Mouse (Mus musculus): ENCODE data around the gene Mark4. TPM values are rescaled to one million over a fixed set of nuclear protein-coding genes. Genes with fewer than 3 reads are reported as not detected.

Gene Mark4
- polyA plus RNA-seq, 1 experiment from 2014 or later, result 5.2 TPM

GRCm38 (mm10) chr7:19462884-19463381 lies 4.3 kb upstream of the Mark4 start, which contains the start of gene Exoc3l2:
Exoc3l2 (plus strand) TSS chr7:19463331.
- Histone ChIP-seq H3K9me3 (ENCODE audit: control insufficient read depth, low read length) (no peaks in the 10 kb centered on the region), H3K27ac (ENCODE audit: low read length) (peak within 1 kb of the TSS; percentile 17; the same call in 1 of the 2 replicates), H3K27me3 (ENCODE audit: control insufficient read depth, insufficient read depth, low read depth, low read length) (peaks cover 5% of the 10 kb centered on the region; the same call in 1 of the 2 replicates), H3K4me3 (ENCODE audit: low read length) (peak within 1 kb of the TSS; percentile 18; the same call in 1 of the 2 replicates), H3K4me1 (replicated peaks; ENCODE audit: control insufficient read depth, insufficient read depth, low read length) (peaks cover 6% of the 10 kb centered on the region), H3K9ac (ENCODE audit: low read length) (no peak within 1 kb of the TSS), H3K4me2 (ENCODE audit: low read depth, low read length) (peak within 1 kb of the TSS; percentile 17; the same call in 1 of the 2 replicates), H3K36me3 (ENCODE audit: control insufficient read depth, insufficient read depth, low read length) (no peaks in the 10 kb centered on the region)
- ATAC-seq (ENCODE audit: low read depth), result no peak
- 34% methylated on average over 6 of the region's 6 CpGs for WGBS

DNA sequence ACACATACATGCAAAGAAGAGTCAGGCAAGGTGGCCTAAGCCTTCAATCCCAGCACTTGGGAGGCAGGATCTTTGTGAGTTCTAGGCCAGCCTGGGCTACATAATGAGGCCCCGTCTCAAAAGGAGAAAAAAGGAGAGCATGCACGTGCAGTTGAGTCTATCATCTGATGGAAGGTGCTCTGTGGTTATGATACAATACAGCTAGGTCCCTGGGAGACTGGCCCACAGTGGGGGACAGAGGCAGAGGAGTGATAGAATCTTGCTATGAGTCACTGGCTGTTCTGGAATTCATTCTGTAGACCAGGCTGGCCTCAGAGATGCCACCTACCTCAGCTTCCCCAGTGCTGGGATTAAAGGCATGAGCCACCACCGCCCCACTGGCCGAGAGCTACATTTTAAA lies 3.8 kb upstream of the Mark4 start:
- peaks cover 9% of the 10 kb centered on the region for H3K4me1 ChIP-seq (replicated peaks; ENCODE audit: control insufficient read depth, insufficient read depth, low read length)
- H3K27ac ChIP-seq (ENCODE audit: low read length), result no peak overlapping the region
- H3K9ac ChIP-seq (ENCODE audit: low read length), result no peak overlapping the region
- no peaks in the 10 kb centered on the region for H3K9me3 ChIP-seq (ENCODE audit: control insufficient read depth, low read length)
- H3K4me2 ChIP-seq (ENCODE audit: low read depth, low read length), result no peak overlapping the region
- ATAC-seq (ENCODE audit: low read depth), result no peak
- no peaks in the 10 kb centered on the region for H3K36me3 ChIP-seq (ENCODE audit: control insufficient read depth, insufficient read depth, low read length)
- no peak overlapping the region for H3K4me3 ChIP-seq (ENCODE audit: low read length)
- peaks cover 3% of the 10 kb centered on the region; the same call in 1 of the 2 replicates for H3K27me3 ChIP-seq (ENCODE audit: control insufficient read depth, insufficient read depth, low read depth, low read length)
- 56% methylated on average over 4 of the region's 4 CpGs for WGBS

- Histone ChIP-seq H3K4me1 (replicated peaks; ENCODE audit: control insufficient read depth, insufficient read depth, low read length) (peaks cover 18% of the 10 kb centered on the region), H3K27ac (ENCODE audit: low read length) (no peak overlapping the region), H3K36me3 (ENCODE audit: control insufficient read depth, insufficient read depth, low read length) (no peaks in the 10 kb centered on the region), H3K4me2 (ENCODE audit: low read depth, low read length) (0 out of 2 replicates have a peak overlapping the region, but pooled peaks have one; percentile 21), H3K4me3 (ENCODE audit: low read length) (no peak overlapping the region), H3K9me3 (ENCODE audit: control insufficient read depth, low read length) (no peaks in the 10 kb centered on the region), H3K27me3 (ENCODE audit: control insufficient read depth, insufficient read depth, low read depth, low read length) (no peaks in the 10 kb centered on the region; the same call in 1 of the 2 replicates), H3K9ac (ENCODE audit: low read length) (no peak overlapping the region)
- WGBS, result 13% methylated on average over 6 of the region's 6 CpGs
- no peak for ATAC-seq (ENCODE audit: low read depth)
These were observed 2.9 kb upstream of the Mark4 start for GRCm38 (mm10) chr7:19461488-19461887.

GRCm38 (mm10) chr7:19460500-19460899 lies 1.9 kb upstream of the Mark4 start:
- H3K9ac ChIP-seq (ENCODE audit: low read length), result no peak overlapping the region
- H3K4me2 ChIP-seq (ENCODE audit: low read depth, low read length), result no peak overlapping the region
- no peaks in the 10 kb centered on the region; the same call in 1 of the 2 replicates for H3K27me3 ChIP-seq (ENCODE audit: control insufficient read depth, insufficient read depth, low read depth, low read length)
- H3K4me3 ChIP-seq (ENCODE audit: low read length), result no peak overlapping the region
- H3K27ac ChIP-seq (ENCODE audit: low read length), result no peak overlapping the region
- 72% methylated on average over 1 of the region's 1 CpGs for WGBS
- H3K36me3 ChIP-seq (ENCODE audit: control insufficient read depth, insufficient read depth, low read length), result no peaks in the 10 kb centered on the region
- no peak for ATAC-seq (ENCODE audit: low read depth)
- peaks cover 24% of the 10 kb centered on the region for H3K4me1 ChIP-seq (replicated peaks; ENCODE audit: control insufficient read depth, insufficient read depth, low read length)
- no peaks in the 10 kb centered on the region for H3K9me3 ChIP-seq (ENCODE audit: control insufficient read depth, low read length)

DNA sequence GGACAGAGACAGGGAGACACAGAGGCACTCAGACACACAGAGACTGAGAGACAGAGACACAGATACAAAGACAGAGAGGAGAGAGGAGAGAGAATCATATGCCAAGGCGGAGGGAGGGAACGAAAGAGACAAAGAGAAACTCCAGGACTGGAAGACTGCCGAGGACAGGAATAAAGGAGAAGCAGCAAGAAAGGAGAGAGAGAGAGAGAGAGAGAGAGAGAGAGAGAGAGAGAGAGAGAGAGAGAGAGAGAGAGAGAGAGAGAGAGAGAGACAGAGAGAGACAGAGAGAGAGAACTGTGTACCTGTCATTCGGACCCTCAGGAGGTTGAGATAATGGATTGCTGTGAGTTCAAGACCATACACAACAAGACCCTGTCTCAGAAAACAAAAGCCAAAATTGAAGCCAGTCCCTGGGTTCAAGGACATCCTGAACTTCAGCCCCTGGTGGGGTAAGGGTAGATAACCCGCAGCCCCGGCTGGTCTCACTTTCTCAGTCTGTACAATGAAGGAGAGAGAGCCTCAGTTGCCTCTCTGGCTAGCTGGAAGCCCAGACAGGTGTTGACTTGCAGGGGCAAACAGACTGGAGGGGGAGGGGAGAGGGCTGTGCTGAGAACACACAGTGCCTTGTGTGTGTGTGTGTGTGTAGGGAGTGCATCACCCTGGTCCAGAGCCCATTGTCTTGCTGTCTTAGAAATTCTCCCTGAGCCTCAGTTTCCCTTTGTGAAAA lies 686 bp upstream of the Mark4 start:
- no peaks in the 10 kb centered on the region for H3K27me3 ChIP-seq (ENCODE audit: control insufficient read depth, insufficient read depth, low read depth, low read length)
- peak overlapping the region; percentile 93 for H3K4me3 ChIP-seq (ENCODE audit: low read length)
- no peak for ATAC-seq (ENCODE audit: low read depth)
- H3K4me1 ChIP-seq (replicated peaks; ENCODE audit: control insufficient read depth, insufficient read depth, low read length), result peaks cover 19% of the 10 kb centered on the region
- H3K9me3 ChIP-seq (ENCODE audit: control insufficient read depth, low read length), result no peaks in the 10 kb centered on the region
- 17% methylated on average over 6 of the region's 6 CpGs for WGBS
- H3K9ac ChIP-seq (ENCODE audit: low read length), result peak overlapping the region; percentile 90
- no peak overlapping the region for H3K27ac ChIP-seq (ENCODE audit: low read length)
- H3K4me2 ChIP-seq (ENCODE audit: low read depth, low read length), result peak overlapping the region; percentile 89
- H3K36me3 ChIP-seq (ENCODE audit: control insufficient read depth, insufficient read depth, low read length), result no peaks in the 10 kb centered on the region

GRCm38 (mm10) chr7:19458072-19458486 lies 542 bp downstream of the Mark4 start:
- H3K36me3 ChIP-seq (ENCODE audit: control insufficient read depth, insufficient read depth, low read length), result no peaks in the 10 kb centered on the region
- WGBS, result under 1% methylated on average over 29 of the region's 31 CpGs
- peak; percentile 82 for ATAC-seq (ENCODE audit: low read depth)
- H3K9me3 ChIP-seq (ENCODE audit: control insufficient read depth, low read length), result no peaks in the 10 kb centered on the region
- H3K4me3 ChIP-seq (ENCODE audit: low read length), result peak overlapping the region; percentile 93
- H3K27me3 ChIP-seq (ENCODE audit: control insufficient read depth, insufficient read depth, low read depth, low read length), result no peaks in the 10 kb centered on the region
- peak overlapping the region; percentile 90 for H3K9ac ChIP-seq (ENCODE audit: low read length)
- peak overlapping the region; percentile 70 for H3K27ac ChIP-seq (ENCODE audit: low read length)
- peaks cover 18% of the 10 kb centered on the region for H3K4me1 ChIP-seq (replicated peaks; ENCODE audit: control insufficient read depth, insufficient read depth, low read length)
- peak overlapping the region; percentile 89 for H3K4me2 ChIP-seq (ENCODE audit: low read depth, low read length)

DNA sequence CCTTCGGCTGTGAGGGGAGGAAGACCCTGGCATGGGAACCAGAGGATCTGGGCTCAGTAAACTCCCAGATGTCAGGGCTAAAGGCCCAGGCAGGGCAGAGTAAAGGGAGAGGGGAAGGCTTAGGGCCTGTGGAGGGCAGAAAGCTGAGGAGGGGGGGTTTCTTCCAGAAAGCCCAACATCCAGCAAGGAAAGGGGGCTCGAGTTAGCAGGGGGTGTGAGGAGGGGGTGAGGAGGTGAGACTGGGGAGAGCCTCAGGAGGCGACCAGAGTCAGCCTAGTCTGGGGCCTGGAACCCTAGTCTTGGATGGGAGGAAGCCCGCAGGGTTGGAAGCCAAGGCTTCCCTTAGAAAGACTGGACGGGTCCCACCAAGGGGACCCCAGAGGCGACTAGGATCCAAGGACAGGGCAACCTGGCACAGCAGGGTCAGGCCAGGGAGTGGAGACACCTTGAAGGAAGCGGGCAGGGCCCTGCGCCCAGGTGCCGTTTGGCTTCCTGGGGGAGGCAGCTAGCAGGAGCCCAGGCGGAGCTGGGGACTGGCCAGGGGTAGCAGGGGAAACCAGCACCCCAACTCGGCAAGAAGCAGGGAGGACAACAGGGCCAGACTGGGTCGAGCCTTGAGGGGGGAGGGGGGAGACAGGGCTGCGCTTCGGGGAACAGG lies 1.1 kb downstream of the Mark4 start:
- no peaks in the 10 kb centered on the region for H3K27me3 ChIP-seq (ENCODE audit: control insufficient read depth, insufficient read depth, low read depth, low read length)
- H3K9me3 ChIP-seq (ENCODE audit: control insufficient read depth, low read length), result no peaks in the 10 kb centered on the region
- H3K4me2 ChIP-seq (ENCODE audit: low read depth, low read length), result peak overlapping the region; percentile 89
- no peaks in the 10 kb centered on the region for H3K36me3 ChIP-seq (ENCODE audit: control insufficient read depth, insufficient read depth, low read length)
- peak; percentile 1 for ATAC-seq (ENCODE audit: low read depth)
- peak overlapping the region; percentile 70 for H3K27ac ChIP-seq (ENCODE audit: low read length)
- peak overlapping the region; percentile 93 for H3K4me3 ChIP-seq (ENCODE audit: low read length)
- H3K9ac ChIP-seq (ENCODE audit: low read length), result peak overlapping the region; percentile 90
- peaks cover 18% of the 10 kb centered on the region for H3K4me1 ChIP-seq (replicated peaks; ENCODE audit: control insufficient read depth, insufficient read depth, low read length)
- 4% methylated on average over 14 of the region's 14 CpGs for WGBS

- Histone ChIP-seq H3K36me3 (ENCODE audit: control insufficient read depth, insufficient read depth, low read length) (0 out of 2 replicates have a peak, but pooled peaks cover under 1% of the 10 kb centered on the region), H3K4me2 (ENCODE audit: low read depth, low read length) (peak overlapping the region; percentile 89), H3K27me3 (ENCODE audit: control insufficient read depth, insufficient read depth, low read depth, low read length) (no peaks in the 10 kb centered on the region), H3K4me3 (ENCODE audit: low read length) (no peak overlapping the region), H3K9me3 (ENCODE audit: control insufficient read depth, low read length) (no peaks in the 10 kb centered on the region), H3K4me1 (replicated peaks; ENCODE audit: control insufficient read depth, insufficient read depth, low read length) (peaks cover 18% of the 10 kb centered on the region), H3K27ac (ENCODE audit: low read length) (no peak overlapping the region), H3K9ac (ENCODE audit: low read length) (no peak overlapping the region)
- ATAC-seq (ENCODE audit: low read depth), result no peak
- WGBS, result 89% methylated on average over 7 of the region's 7 CpGs
These were observed 2.0 kb downstream of the Mark4 start for GRCm38 (mm10) chr7:19456628-19457027.

All from lung, embryonic 16.5 days (tissue).